Mouse (Mus musculus): Measurements from ENCODE around the gene Rbm47. TPM values are rescaled to one million over a fixed set of nuclear protein-coding genes. Genes with fewer than 3 reads are reported as not detected.

The Rbm47 gene
- polyA plus RNA-seq, 1 experiment from 2014 or later = 8.9 TPM

DNA sequence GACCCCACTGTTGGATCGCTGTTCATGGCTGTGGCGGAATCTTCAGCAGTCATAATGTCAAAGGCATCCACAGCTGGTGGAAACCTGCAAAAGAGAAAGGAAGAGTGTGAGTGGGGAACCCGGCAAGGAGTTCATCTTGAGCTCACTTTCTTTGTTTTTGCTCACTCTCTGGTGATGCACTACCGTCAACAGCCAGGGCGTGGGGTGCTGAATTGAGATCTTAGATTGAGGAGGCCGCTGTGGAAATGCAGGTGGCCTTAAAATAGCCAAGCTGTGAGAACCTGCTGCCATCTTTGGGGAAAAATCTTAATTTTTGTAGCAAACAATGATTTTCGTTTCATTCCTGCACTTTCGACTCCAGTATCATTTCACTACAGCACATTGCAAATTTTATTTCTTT lies 145.7 kb downstream of the Rbm47 start:
- no peak for ATAC-seq (ENCODE audit: insufficient number of reproducible peaks, low FRiP score, low TSS enrichment, low read depth)
- 96% methylated on average over 8 of the region's 8 CpGs for WGBS
- Histone ChIP-seq H3K36me3 (0 out of 2 replicates have a peak, but pooled peaks cover 8% of the 10 kb centered on the region), H3K9me3 (peaks cover 9% of the 10 kb centered on the region; the same call in 1 of the 2 replicates), H3K9ac (no peak overlapping the region), H3K27me3 (no peaks in the 10 kb centered on the region), H3K4me3 (no peak overlapping the region), H3K4me1 (no peaks in the 10 kb centered on the region), H3K4me2 (no peak overlapping the region), H3K27ac (no peak overlapping the region)

DNA sequence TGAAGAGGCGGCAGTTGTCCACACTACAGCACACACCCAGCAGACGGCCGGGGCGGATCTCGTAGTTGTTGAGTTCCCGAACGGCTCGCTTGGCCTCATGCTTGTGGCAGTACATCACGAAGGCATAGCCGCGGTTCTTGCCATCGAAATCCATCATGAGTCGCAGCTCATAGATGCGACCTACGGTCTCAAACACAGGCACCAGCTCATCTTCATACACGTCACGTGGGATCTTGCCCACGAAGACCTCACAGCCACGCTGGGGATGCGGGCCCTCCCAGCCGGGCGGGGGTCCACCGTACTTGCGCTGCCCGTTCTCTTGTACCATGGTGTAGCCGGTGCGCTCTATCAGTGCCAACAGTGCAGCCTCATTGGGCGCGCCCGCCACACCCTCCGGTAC lies 146.1 kb downstream of the Rbm47 start:
- no peak overlapping the region for H3K4me2 ChIP-seq
- WGBS = 98% methylated on average over 31 of the region's 31 CpGs
- H3K4me1 ChIP-seq = no peaks in the 10 kb centered on the region
- H3K36me3 ChIP-seq = 0 out of 2 replicates have a peak, but pooled peaks cover 8% of the 10 kb centered on the region
- no peak overlapping the region for H3K9ac ChIP-seq
- ATAC-seq (ENCODE audit: insufficient number of reproducible peaks, low FRiP score, low TSS enrichment, low read depth) = no peak
- H3K4me3 ChIP-seq = no peak overlapping the region
- H3K9me3 ChIP-seq = peaks cover 9% of the 10 kb centered on the region; the same call in 1 of the 2 replicates
- no peaks in the 10 kb centered on the region for H3K27me3 ChIP-seq
- H3K27ac ChIP-seq = no peak overlapping the region

DNA sequence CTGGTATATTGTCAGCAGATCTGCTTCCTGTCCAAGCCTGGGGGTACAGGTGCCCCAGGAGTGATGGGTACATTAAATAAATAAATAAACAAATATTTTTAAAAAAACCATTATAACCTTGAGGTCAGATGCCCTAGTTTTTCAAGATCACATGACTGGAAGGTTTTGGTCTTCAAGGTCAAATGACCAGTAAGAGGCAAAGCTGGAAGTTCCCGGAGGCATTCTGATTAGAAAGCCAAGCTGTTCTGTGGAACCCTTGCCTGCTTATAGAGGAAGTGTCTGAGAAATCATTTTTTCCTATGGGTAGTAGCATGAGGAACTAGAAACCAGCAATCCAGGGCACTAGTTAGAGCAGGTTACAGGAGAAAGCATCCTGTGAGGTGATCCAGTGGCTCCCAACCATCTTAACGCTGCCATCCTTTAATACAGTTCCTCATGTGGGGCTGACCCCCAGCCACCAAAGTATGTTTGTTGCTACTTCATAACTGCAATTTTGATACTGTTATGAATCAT lies 157.4 kb downstream of the Rbm47 start:
- H3K9ac ChIP-seq = no peak overlapping the region
- no peak for ATAC-seq (ENCODE audit: insufficient number of reproducible peaks, low FRiP score, low TSS enrichment, low read depth)
- H3K4me1 ChIP-seq = no peaks in the 10 kb centered on the region
- H3K27ac ChIP-seq = no peak overlapping the region
- WGBS = 91% methylated on average over 2 of the region's 2 CpGs
- H3K27me3 ChIP-seq = no peaks in the 10 kb centered on the region
- H3K9me3 ChIP-seq = no peaks in the 10 kb centered on the region
- no peak overlapping the region for H3K4me3 ChIP-seq
- H3K4me2 ChIP-seq = no peak overlapping the region
- H3K36me3 ChIP-seq = no peaks in the 10 kb centered on the region

DNA sequence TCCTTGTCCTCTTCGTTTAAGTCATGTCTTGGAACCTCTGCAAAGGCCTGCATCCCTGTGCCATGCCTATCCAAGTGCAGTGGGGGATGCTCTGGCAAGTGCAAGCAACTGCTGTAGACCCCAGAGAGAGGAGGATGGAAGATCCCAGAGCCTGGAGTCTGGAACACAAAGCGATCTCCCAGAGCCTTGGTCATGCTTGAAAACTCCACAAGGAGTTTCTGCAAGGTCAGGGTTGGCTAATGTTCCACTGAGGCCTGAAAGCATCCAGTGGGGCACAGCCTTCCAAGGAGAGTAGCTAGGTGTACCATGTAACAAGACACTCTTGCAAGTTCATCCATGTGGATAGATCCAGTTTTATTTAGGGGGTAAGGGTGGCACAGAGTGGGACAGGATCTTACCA lies 158.5 kb downstream of the Rbm47 start:
- no peaks in the 10 kb centered on the region for H3K36me3 ChIP-seq
- no peak overlapping the region for H3K4me3 ChIP-seq
- H3K27ac ChIP-seq = no peak overlapping the region
- H3K4me1 ChIP-seq = no peaks in the 10 kb centered on the region
- 98% methylated on average over 2 of the region's 2 CpGs for WGBS
- no peaks in the 10 kb centered on the region for H3K27me3 ChIP-seq
- no peaks in the 10 kb centered on the region for H3K9me3 ChIP-seq
- no peak overlapping the region for H3K4me2 ChIP-seq
- ATAC-seq (ENCODE audit: insufficient number of reproducible peaks, low FRiP score, low TSS enrichment, low read depth) = no peak
- no peak overlapping the region for H3K9ac ChIP-seq

DNA sequence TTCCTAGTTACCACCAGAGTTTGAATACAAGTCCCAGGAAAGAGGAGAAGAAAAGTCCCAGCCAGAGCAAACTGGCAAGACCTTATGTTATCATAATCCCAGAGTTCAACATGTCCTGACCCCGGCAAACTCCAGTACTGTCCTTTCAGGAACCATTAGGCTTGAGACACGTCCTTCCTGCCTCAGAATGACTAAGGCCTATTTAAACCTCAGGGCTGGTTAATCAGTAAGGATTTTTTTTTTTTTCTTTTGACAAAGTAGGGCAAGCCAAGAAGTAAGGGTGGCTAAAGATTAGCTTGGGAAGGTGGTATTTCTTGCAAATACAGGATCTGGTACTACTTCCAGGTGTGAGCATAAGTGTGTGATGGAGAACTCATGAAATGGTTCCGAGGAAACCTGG lies 158.9 kb downstream of the Rbm47 start:
- Histone ChIP-seq H3K4me2 (no peak overlapping the region), H3K4me3 (no peak overlapping the region), H3K36me3 (no peaks in the 10 kb centered on the region), H3K27ac (no peak overlapping the region), H3K9ac (no peak overlapping the region), H3K9me3 (no peaks in the 10 kb centered on the region), H3K4me1 (0 out of 2 replicates have a peak, but pooled peaks cover 3% of the 10 kb centered on the region), H3K27me3 (no peaks in the 10 kb centered on the region)
- WGBS = 83% methylated on average over 3 of the region's 3 CpGs
- no peak for ATAC-seq (ENCODE audit: insufficient number of reproducible peaks, low FRiP score, low TSS enrichment, low read depth)

DNA sequence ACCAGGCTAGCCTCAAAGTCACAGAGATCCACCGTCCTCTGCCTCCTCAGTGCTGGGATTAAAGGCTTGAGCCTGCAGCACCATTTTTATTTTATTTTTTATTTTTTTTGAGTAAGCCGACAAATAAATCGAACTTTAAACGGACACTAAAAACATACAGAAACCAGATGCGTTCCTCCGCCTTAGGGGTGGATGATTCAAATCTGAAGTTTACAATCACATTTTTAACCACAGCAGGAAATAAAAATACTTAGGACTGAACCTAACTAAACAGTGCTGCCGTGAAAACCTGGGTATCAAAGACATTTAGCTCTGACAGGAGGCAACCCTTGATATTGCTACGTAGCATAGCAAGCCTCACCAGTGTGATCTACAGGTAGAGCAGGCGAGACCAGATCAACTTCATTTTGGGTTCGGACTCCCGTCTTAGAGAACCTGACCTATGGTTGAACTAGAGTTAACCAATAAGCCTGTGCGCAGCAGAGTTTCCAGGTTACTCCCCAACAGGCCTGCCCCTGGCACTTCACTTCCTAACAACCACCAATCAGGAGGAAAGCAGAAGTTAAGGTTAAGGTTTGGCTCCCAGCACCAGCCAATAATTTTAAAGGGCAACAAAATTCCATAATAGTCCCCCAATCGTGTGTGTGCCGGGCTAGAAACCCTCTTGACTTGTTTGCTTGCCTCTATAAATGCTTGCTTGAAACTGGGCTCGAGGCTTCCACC lies 164.5 kb downstream of the Rbm47 start:
- H3K4me1 ChIP-seq = 0 out of 2 replicates have a peak, but pooled peaks cover 3% of the 10 kb centered on the region
- H3K9me3 ChIP-seq = no peaks in the 10 kb centered on the region
- WGBS = 62% methylated on average over 15 of the region's 15 CpGs
- H3K4me3 ChIP-seq = no peak overlapping the region
- no peak overlapping the region for H3K4me2 ChIP-seq
- no peak overlapping the region for H3K9ac ChIP-seq
- no peaks in the 10 kb centered on the region for H3K27me3 ChIP-seq
- no peaks in the 10 kb centered on the region for H3K36me3 ChIP-seq
- no peak overlapping the region for H3K27ac ChIP-seq
- ATAC-seq (ENCODE audit: insufficient number of reproducible peaks, low FRiP score, low TSS enrichment, low read depth) = 0 out of 2 replicates have a peak, but pooled peaks have one; percentile 40

DNA sequence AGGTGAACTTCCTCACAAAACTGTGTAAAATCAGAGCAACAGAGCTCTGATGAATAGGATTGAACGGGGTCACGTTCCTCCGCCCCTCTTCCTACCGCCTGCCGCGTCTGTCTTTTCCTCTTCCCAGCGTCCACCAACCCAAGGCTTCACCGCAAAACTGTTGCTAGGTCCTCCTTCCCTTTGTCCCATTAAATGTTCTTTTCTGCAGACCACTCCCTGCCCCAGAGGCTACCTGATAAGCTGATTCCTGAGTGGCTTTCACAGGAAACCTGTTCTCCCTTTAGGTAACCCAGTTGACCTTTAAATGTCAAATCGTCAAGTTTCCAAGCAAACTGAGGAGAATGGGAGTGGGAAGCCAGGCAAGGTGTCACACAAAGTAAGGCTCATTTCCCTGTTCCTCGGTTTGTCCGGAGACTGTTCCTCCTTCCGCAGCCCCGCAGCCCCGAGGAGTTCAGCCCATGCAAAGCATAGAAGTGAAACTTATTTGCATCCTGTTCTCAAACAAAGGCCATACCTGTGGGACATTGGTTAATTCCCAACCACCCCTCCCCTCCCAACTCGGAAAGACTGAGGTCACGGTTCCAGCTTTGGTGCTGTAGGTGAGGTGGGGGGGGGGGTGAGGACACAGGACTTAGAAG lies 167.8 kb downstream of the Rbm47 start:
- H3K27me3 ChIP-seq = no peaks in the 10 kb centered on the region
- H3K4me2 ChIP-seq = no peak overlapping the region
- no peak overlapping the region for H3K9ac ChIP-seq
- peaks cover 10% of the 10 kb centered on the region for H3K4me1 ChIP-seq
- no peak overlapping the region for H3K4me3 ChIP-seq
- H3K27ac ChIP-seq = no peak overlapping the region
- H3K9me3 ChIP-seq = no peaks in the 10 kb centered on the region
- ATAC-seq (ENCODE audit: insufficient number of reproducible peaks, low FRiP score, low TSS enrichment, low read depth) = no peak
- 51% methylated on average over 16 of the region's 16 CpGs for WGBS
- H3K36me3 ChIP-seq = no peaks in the 10 kb centered on the region

DNA sequence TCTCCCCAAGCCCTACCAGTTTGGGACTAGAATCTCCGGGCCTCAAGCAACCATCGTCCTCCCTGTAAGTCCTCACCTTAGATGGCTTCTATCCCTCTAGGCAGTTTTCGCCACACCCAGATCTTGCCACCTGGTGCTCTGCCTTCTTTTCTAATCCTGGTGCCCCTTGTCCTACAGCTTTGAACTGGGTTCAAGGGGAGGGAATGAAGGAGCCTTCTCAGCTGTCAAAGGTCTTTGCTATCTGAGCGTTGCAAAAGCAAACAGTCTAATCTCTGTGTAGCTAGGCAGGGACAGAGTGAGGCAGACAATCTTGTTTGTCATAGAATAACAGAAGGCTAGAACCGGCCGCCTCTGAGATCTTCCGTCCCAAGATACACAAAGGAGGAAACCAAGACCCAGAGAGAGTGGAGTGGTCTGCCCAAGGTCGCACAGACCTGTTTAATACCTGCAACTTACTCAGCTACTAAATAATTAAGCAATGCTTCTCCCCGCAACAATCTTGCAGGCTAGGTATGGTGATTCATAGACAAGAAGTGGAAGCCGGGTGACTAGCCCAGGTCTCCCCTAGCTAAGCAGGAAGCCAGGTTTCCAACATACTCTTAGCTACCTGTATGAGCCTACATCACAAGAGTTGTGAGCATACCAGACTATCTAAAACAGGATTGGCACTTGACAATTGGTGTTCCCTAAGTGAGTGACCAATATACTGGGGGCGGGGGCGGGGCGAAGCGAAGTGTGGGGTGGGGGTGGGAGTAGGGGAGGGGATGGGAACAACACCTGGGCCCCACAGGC lies 168.6 kb downstream of the Rbm47 start, which contains the start of gene 9130230L23Rik:
9130230L23Rik (minus strand) TSS at position 152 of the 792 bp plus-strand sequence.
- Histone ChIP-seq H3K9me3 (no peaks in the 10 kb centered on the region), H3K9ac (no peak within 1 kb of the TSS), H3K4me1 (peaks cover 14% of the 10 kb centered on the region), H3K4me3 (no peak within 1 kb of the TSS), H3K27me3 (no peaks in the 10 kb centered on the region), H3K4me2 (no peak within 1 kb of the TSS), H3K36me3 (no peaks in the 10 kb centered on the region), H3K27ac (no peak within 1 kb of the TSS)
- 69% methylated on average over 14 of the region's 14 CpGs for WGBS
- ATAC-seq (ENCODE audit: insufficient number of reproducible peaks, low FRiP score, low TSS enrichment, low read depth) = no peak

DNA sequence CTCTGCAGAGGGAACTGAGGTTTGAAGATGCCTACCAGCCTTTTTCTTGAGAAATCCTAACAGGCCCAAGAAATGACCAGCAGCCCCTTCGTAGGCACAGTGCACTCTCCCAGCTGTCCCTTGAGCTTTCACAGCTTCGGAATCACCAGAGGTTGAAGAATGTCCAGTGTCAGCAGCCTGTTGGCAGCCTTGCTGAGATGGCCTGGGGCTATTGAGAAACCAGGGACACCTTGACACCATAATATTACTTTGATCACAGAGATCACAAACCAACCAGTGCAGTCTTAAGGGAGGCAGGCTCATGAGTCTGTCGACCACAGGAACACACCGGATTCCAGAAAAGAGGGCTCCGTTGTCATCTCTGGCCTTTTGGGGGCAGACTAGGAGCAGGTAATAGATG lies 171.7 kb downstream of the Rbm47 start:
- 54% methylated on average over 5 of the region's 5 CpGs for WGBS
- no peak for ATAC-seq (ENCODE audit: insufficient number of reproducible peaks, low FRiP score, low TSS enrichment, low read depth)
- H3K4me1 ChIP-seq = peaks cover 12% of the 10 kb centered on the region
- no peak overlapping the region for H3K27ac ChIP-seq
- no peaks in the 10 kb centered on the region for H3K36me3 ChIP-seq
- no peak overlapping the region for H3K4me2 ChIP-seq
- H3K27me3 ChIP-seq = no peaks in the 10 kb centered on the region
- no peak overlapping the region for H3K4me3 ChIP-seq
- no peaks in the 10 kb centered on the region for H3K9me3 ChIP-seq
- no peak overlapping the region for H3K9ac ChIP-seq

DNA sequence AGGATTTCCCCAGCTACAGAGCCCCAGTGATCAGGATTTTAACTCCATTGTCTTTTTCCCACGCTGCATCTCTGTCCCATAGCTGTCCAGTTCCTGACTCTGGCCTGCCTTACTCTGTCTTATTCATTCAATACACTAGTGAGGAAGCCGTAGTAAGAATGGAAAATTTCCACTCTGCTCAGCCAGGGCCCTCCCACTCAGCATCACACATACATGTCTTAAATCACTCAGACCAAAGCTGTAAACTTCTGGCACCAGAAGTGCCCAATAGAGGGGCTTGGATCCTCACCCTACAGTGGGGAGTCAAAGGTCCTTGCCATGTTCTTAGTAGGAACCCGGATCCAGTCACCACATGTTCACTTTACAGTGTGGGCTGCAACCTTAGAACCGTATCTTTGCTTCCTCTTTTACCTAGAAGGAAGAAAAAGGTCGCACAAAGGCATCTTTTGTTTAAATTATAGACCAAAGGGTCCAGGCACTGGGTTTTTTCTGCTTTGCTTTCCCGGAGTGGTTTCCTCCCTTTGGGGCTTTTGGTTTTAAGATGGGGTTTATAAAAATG lies 172.3 kb downstream of the Rbm47 start:
- H3K9ac ChIP-seq = no peak overlapping the region
- no peaks in the 10 kb centered on the region for H3K9me3 ChIP-seq
- no peak overlapping the region for H3K27ac ChIP-seq
- no peak overlapping the region for H3K4me3 ChIP-seq
- H3K36me3 ChIP-seq = no peaks in the 10 kb centered on the region
- ATAC-seq (ENCODE audit: insufficient number of reproducible peaks, low FRiP score, low TSS enrichment, low read depth) = no peak
- H3K4me1 ChIP-seq = peaks cover 12% of the 10 kb centered on the region
- WGBS = 40% methylated on average over 6 of the region's 6 CpGs
- H3K27me3 ChIP-seq = no peaks in the 10 kb centered on the region
- H3K4me2 ChIP-seq = no peak overlapping the region

DNA sequence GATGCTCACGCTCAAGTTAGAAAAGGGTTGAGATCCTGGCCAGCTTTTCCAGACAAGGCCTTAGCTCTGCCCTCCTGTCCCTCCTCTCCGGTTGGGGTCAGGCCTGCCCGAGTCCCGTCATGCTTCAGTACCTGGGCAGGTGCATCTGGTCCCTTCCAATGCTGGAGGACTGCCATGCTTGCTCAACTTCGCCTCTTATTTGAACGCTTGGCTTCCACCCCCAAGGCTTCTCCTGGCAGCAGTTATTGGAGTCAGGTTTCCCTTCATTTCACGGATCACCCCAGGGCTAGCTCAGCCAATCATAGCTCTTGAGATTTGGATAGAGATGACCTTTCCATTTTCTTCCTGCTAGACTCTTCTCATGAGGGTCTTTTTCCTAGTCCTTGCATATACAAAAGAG lies 172.8 kb downstream of the Rbm47 start:
- ATAC-seq (ENCODE audit: insufficient number of reproducible peaks, low FRiP score, low TSS enrichment, low read depth) = no peak
- Histone ChIP-seq H3K4me3 (no peak overlapping the region), H3K4me2 (no peak overlapping the region), H3K27ac (no peak overlapping the region), H3K9me3 (no peaks in the 10 kb centered on the region), H3K36me3 (no peaks in the 10 kb centered on the region), H3K4me1 (peaks cover 12% of the 10 kb centered on the region), H3K27me3 (no peaks in the 10 kb centered on the region), H3K9ac (no peak overlapping the region)
- WGBS = 52% methylated on average over 7 of the region's 7 CpGs
